Mouse (Mus musculus) erythroblast, adult 5-6 weeks (primary cell): ENCODE data around the gene Olfr368. TPM values are rescaled to one million over a fixed set of nuclear protein-coding genes. Genes with fewer than 3 reads are reported as not detected.
A peak's percentile ranks its signal among the peaks of the same experiment; 100 is the strongest.

Source experiments
- ATAC-seq: replicated peaks from 2 replicates; pipeline ENCODE4 v1.8.0; 2016; ENCODE audit warnings: moderate number of reproducible peaks, mild to moderate bottlenecking, moderate TSS enrichment, inconsistent platforms; ENCODE audit not compliant: poor library complexity, low FRiP score, severe bottlenecking
- total RNA-seq, 2 experiments: library from RNA; stranded (forward) in 1 of 2; stranded (reverse) in 1 of 2; fragments of 150-400 nt in 1 of 2; fragments of 200-764, 138-1000 nt in 1 of 2; gene quantifications; 2 replicates each; pipeline versions ENCODE4 v1.2.3 to v1.2.4; 2015 to 2017; ENCODE audit warnings: low replicate concordance in 2 of 2

The Olfr368 gene
- total RNA-seq (2015; ENCODE audit: low replicate concordance) (not detected in 2 replicates), total RNA-seq (2017; ENCODE audit: low replicate concordance) (not detected in 2 replicates)

DNA sequence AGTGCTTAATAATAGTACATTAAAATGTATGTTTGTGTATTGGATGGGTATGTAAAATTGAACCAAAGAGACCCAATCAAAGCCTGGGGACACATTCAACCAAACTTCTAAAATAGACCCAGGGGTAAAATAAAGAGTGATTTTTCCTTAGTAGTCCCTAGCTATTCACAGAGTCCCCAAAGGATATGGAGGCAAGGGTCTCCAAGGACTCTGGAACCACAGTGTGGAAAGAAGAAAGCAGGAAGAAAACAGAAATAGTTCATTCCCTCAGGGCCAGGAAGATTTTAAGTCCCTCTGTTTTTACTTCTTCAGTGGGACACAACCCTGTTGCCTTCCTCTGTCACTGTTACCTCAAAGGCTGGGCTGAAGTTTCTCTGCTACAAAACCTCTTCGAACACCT is at the start of gene Olfr368:
Olfr368 (plus strand) TSS at position 301 of the 400 bp plus-strand sequence.
- no peak for ATAC-seq

GRCm38 (mm10) chr2:37333321-37333720 is 7.0 kb downstream of the Olfr368 start:
- ATAC-seq, result no peak

DNA sequence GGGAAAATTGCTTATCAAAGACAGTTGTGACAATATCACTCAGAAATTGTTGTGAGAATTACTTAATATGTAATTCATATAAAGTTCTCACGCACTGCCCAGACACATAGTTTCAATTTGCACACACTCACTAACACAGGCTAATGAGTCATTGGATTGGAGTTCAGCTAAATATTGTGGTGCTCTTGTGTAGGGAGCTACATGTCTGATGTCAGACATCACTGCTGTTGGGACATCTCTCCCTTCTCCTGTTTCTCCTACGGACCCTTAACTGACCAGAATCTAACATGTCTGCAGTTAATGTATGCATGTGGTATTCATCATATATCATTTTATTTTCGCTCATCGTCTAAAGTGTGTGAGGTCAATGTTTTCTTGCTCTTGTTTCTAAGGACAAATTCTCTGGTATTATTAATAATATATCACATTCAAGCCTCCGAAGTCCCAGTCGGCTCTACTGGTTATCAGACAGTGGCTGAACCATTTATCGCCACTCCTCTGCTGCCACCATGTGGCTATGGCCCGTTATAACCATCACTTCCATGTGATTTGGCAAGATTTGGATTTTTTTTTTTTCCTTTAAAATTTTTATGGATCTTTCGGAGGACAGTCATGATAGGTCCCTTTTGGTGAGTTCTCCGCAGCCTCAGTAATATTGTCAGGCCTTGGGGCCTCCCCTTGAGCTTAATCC is 12.3 kb downstream of the Olfr368 start:
- no peak; the same call in 1 of the 2 replicates for ATAC-seq

- ATAC-seq, result no peak
Measured at GRCm38 (mm10) chr2:37351671-37352070, 25.4 kb downstream of the Olfr368 start.

DNA sequence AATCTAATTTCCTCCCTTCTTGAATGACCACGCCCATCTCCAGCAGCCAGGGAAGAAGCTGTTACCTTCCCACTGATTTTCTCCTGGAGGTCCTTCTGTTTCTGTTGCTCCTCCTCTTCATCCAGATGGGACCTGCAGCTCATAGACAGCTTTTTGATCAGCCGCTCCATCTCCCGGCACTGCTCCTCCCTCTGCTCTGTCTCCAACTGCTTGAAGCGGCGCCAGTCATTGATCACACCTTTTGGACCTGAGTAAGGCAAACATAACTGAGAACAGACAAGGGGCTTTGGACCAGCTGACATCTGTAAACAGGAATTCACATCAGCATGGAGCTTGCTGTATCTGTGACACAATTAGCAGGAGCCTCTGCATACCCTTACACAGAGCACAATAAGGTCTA is 29.3 kb downstream of the Olfr368 start:
- ATAC-seq, result no peak

DNA sequence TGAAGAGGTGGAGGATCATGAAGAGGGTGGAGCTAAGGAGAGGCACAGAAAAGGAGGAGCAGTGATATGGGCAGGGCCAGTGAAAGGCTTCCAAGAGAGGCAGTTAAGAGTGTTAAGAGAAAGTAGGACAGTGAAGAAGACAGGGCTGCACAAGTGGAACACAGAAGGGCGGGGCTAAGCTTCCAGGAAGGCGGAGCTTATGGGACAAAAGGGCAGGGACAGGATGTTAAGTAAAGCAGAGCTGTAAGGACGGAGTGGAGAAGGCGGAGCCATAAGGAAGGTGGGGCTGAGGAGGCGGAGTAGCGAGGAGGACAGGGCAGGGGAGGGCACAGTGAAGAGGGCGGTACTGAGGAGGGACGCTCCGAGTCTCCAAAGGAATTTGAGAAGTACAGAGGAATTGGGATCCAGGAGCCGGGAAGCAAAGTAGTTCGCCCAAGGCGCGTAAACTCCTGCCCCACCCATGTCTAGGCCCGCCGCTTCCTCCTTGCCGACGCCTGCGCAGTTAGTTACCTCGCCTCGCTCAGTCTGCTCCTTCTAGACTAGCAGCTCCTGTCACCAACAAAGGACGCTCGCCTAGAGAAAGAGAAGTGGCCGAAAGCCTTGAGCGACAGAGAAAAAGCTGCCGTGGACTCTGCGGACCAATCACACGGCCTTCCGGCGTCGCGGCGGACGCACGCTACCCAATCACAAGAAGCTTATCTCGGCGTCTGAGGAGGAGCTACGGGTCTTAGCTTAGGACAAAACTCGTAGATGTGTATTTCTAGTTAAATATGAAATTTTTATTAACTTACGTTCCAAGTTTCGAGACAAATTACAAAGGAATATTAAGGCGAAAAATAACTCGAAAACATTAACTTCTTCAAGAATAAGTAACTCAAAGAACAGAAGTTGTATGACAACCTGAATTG is 32.6 kb downstream of the Olfr368 start, which contains the start of gene Pdcl:
Pdcl (minus strand) TSS at position 700 of the 908 bp plus-strand sequence.
- ATAC-seq, result peak; percentile 96

DNA sequence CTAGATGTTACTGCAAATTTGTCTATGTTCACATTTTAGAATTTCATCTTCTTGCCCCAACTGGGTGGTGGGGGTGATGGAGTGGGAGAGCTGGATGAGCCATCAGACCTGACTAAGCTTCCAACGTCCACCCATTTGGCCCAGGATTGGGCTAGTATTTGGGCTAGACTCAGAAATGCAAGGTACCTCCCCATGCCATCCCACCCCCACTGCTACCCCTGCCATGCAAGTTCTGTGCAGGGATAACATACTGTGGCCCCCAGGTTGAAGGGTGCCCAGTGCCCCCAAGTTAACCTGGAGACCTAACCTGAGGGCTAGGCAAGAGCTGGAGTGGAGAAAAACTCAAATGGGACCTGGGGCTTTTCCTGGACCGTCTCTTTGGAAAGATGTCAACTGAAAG is 33.6 kb downstream of the Olfr368 start:
- no peak for ATAC-seq

GRCm38 (mm10) chr2:37370651-37371050 is 44.3 kb downstream of the Olfr368 start:
- no peak for ATAC-seq

GRCm38 (mm10) chr2:37376018-37376417 is 49.7 kb downstream of the Olfr368 start:
- no peak for ATAC-seq

DNA sequence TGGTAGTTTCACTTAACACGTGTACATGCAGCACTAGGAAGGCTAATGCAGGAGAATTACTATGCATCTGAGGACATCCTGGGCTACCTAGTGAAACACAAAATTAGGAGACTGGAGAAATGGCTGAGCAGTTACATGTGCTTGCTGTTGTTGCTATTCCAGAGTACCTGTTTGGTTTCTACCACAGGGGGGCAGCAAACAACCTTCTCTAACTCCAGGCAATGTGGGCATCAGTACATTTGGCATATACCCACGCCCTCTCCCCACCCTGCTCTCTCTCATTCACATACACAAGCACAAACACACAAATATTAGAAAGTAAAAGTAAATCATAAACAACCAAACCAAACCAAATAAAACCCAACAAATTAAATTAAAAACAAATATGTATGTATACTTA is 53.9 kb downstream of the Olfr368 start:
- ATAC-seq, result peak; percentile 91

Other genes with a start within 250 kb of the Olfr368 start
- not detected in 2 replicates for gene Olfr361, start 237.2 kb upstream of the Olfr368 start, total RNA-seq (2015; ENCODE audit: low replicate concordance)
- not detected in 2 replicates for gene Olfr361, start 237.2 kb upstream of the Olfr368 start, total RNA-seq (2017; ENCODE audit: low replicate concordance)
- not detected in 2 replicates for gene Olfr362, start 208.6 kb upstream of the Olfr368 start, total RNA-seq (2015; ENCODE audit: low replicate concordance)
- gene Olfr362, start 208.6 kb upstream of the Olfr368 start, total RNA-seq (2017; ENCODE audit: low replicate concordance), result not detected in 2 replicates
- not detected in 2 replicates for gene Olfr364-ps1, start 187.2 kb upstream of the Olfr368 start, total RNA-seq (2015; ENCODE audit: low replicate concordance)
- gene Olfr364-ps1, start 187.2 kb upstream of the Olfr368 start, total RNA-seq (2017; ENCODE audit: low replicate concordance), result not detected in 2 replicates
- gene Olfr365, start 138.3 kb upstream of the Olfr368 start, total RNA-seq (2015; ENCODE audit: low replicate concordance), result not detected in 2 replicates
- not detected in 2 replicates for gene Olfr365, start 138.3 kb upstream of the Olfr368 start, total RNA-seq (2017; ENCODE audit: low replicate concordance)
- gene Olfr366, start 114.9 kb upstream of the Olfr368 start, total RNA-seq (2015; ENCODE audit: low replicate concordance), result not detected in 2 replicates
- not detected in 2 replicates for gene Olfr366, start 114.9 kb upstream of the Olfr368 start, total RNA-seq (2017; ENCODE audit: low replicate concordance)
- 9.0 and 19.4 TPM in 2 replicates for gene Pdcl, start 32.8 kb downstream of the Olfr368 start, total RNA-seq (2015; ENCODE audit: low replicate concordance)
- gene Pdcl, start 32.8 kb downstream of the Olfr368 start, total RNA-seq (2017; ENCODE audit: low replicate concordance), result 19.6 and 24.3 TPM in 2 replicates
- 40.1 and 52.1 TPM in 2 replicates for gene Rc3h2, start 96.4 kb downstream of the Olfr368 start, total RNA-seq (2015; ENCODE audit: low replicate concordance)
- gene Rc3h2, start 96.4 kb downstream of the Olfr368 start, total RNA-seq (2017; ENCODE audit: low replicate concordance), result 52.0 and 64.7 TPM in 2 replicates
- 1.2 and 3.1 TPM in 2 replicates for gene Zbtb26, start 116.6 kb downstream of the Olfr368 start, total RNA-seq (2015; ENCODE audit: low replicate concordance)
- gene Zbtb26, start 116.6 kb downstream of the Olfr368 start, total RNA-seq (2017; ENCODE audit: low replicate concordance), result 3.5 and 5.9 TPM in 2 replicates
- 3.3 and 7.5 TPM in 2 replicates for gene Zbtb6, start 116.7 kb downstream of the Olfr368 start, total RNA-seq (2015; ENCODE audit: low replicate concordance)
- gene Zbtb6, start 116.7 kb downstream of the Olfr368 start, total RNA-seq (2017; ENCODE audit: low replicate concordance), result 8.5 and 10.0 TPM in 2 replicates
- gene Rabgap1, start 116.8 kb downstream of the Olfr368 start, total RNA-seq (2015; ENCODE audit: low replicate concordance), result 8.3 and 19.9 TPM in 2 replicates
- gene Rabgap1, start 116.8 kb downstream of the Olfr368 start, total RNA-seq (2017; ENCODE audit: low replicate concordance), result 6.2 and 12.5 TPM in 2 replicates
- gene Gpr21, start 189.8 kb downstream of the Olfr368 start, total RNA-seq (2015; ENCODE audit: low replicate concordance), result 0.58 TPM in 1 of 2 replicates, not detected in the other
- gene Gpr21, start 189.8 kb downstream of the Olfr368 start, total RNA-seq (2017; ENCODE audit: low replicate concordance), result 0.17 TPM in 1 of 2 replicates, not detected in the other